Mouse (Mus musculus) hindbrain, embryonic 12.5 days (tissue): ENCODE results near the gene Nt5m. TPM values are rescaled to one million over a fixed set of nuclear protein-coding genes. Genes with fewer than 3 reads are reported as not detected.

ENCODE experiments used
- ATAC-seq: fragments of 200-750 bp; cut with Nextera tagmentation; 2 replicates; pipeline ENCODE4 v1.8.0; 2017; ENCODE audit warnings: moderate TSS enrichment; ENCODE audit not compliant: low FRiP score
- H3K27ac ChIP-seq: fragments of 300-500 bp; sonication (generic); 2 replicates; pipeline ENCODE4 v1.5.1; 2016; ENCODE audit warnings: mild to moderate bottlenecking
- H3K27me3 ChIP-seq: fragments of 300-500 bp; sonication (generic); 2 replicates; pipeline ENCODE4 v1.6.1; 2016; ENCODE audit warnings: mild to moderate bottlenecking
- H3K36me3 ChIP-seq: fragments of 300-500 bp; sonication (generic); 2 replicates; pipeline ENCODE4 v1.6.1; 2016; ENCODE audit warnings: mild to moderate bottlenecking
- H3K4me1 ChIP-seq: fragments of 300-500 bp; sonication (generic); 2 replicates; pipeline ENCODE4 v1.6.1; 2016
- H3K4me2 ChIP-seq: fragments of 300-500 bp; sonication (generic); replicated peaks from 2 replicates; pipeline ENCODE4 v1.6.1; 2016; ENCODE audit warnings: mild to moderate bottlenecking
- H3K4me3 ChIP-seq: fragments of 300-500 bp; sonication (generic); 2 replicates; pipeline ENCODE4 v1.5.1; 2016; ENCODE audit warnings: mild to moderate bottlenecking
- H3K9ac ChIP-seq: fragments of 300-500 bp; sonication (generic); 2 replicates; pipeline ENCODE4 v1.6.1; 2016; ENCODE audit warnings: mild to moderate bottlenecking, moderate library complexity
- H3K9me3 ChIP-seq: fragments of 300-500 bp; sonication (generic); replicated peaks from 2 replicates; pipeline ENCODE4 v1.6.1; 2016; ENCODE audit warnings: mild to moderate bottlenecking
- WGBS: fragments of 180-500 bp; shearing (Covaris S2); methylation state at CpG from one replicate; pipeline ENCODE4 v1.1.7; 2016; 5-methylcytosine and 5-hydroxymethylcytosine counted together
- polyA plus RNA-seq: library from polyadenylated mRNA; unstranded; fragments of >200 nt; fragmentation: Nextera tagmentation; extraction: Ambion mirVana; gene quantifications from 2 replicates; pipeline ENCODE4 v1.2.1, GENCODE M21; 2016

The Nt5m gene
- polyA plus RNA-seq, 1 experiment from 2014 or later = 44.1 TPM

- WGBS = 13% methylated on average over 2 of the region's 2 CpGs
- H3K27ac ChIP-seq = no peak overlapping the region
- H3K27me3 ChIP-seq = no peaks in the 10 kb centered on the region
- peaks cover 7% of the 10 kb centered on the region for H3K4me1 ChIP-seq
- H3K36me3 ChIP-seq = no peaks in the 10 kb centered on the region
- no peak overlapping the region for H3K9ac ChIP-seq
- H3K9me3 ChIP-seq = no peaks in the 10 kb centered on the region
- ATAC-seq = no peak
- H3K4me2 ChIP-seq = peak overlapping the region; percentile 71
- no peak overlapping the region for H3K4me3 ChIP-seq
Observed at GRCm38 (mm10) chr11:59847131-59847530, 7.9 kb downstream of the Nt5m start.

DNA sequence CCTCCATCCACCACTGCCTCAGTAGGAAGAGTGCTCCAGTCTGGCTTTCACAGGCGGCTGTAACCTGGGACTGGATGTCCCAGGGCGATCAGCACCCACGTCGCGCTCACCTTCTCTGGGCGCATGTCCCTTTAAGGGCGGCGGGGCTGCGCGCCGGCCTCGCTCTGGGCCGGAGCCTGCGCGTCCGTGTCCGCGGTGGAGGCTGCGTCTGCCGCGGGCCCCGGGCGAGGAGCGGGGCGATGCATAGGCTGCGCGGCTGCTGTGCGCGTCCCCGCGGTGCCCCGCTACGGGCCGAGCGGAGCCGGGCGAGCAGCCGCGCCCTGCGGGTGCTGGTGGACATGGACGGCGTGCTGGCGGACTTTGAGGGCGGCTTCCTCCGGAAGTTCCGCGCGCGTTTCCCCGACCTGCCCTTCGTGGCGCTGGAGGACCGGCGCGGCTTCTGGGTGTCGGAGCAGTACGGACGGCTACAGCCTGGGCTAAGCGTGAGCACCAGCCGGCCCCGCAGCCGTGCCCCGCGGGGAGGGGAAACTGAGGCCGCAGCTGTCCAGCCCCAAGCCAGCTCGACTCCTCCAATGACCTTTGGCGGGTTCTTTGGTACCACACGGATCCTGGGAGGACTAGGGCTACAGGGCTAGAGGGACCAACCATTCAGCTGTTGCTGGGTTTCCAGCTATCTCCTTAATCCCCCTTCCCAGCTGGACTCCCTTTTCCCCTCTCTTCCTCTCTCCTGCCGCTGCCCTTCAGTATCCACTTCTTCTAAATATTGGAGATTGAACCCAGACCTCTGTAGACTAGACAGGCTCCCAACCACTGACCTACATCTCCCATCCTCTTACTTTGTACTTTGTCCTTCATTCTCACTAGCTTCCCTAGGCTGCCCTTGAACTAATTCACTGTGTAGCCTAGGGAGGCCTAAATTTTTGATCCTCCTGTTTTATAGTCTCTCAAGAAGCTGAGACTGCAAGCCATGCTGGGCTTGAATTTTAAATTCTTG lies 8.9 kb downstream of the Nt5m start:
- Histone ChIP-seq H3K9me3 (no peaks in the 10 kb centered on the region), H3K4me1 (peaks cover 7% of the 10 kb centered on the region), H3K27ac (peak overlapping the region; percentile 93), H3K36me3 (no peaks in the 10 kb centered on the region), H3K4me3 (peak overlapping the region; percentile 81), H3K27me3 (no peaks in the 10 kb centered on the region), H3K4me2 (peak overlapping the region; percentile 71), H3K9ac (peak overlapping the region; percentile 90)
- WGBS = under 1% methylated on average over 64 of the region's 69 CpGs
- peak; percentile 89 for ATAC-seq

- H3K27me3 ChIP-seq = no peaks in the 10 kb centered on the region
- H3K4me2 ChIP-seq = no peak overlapping the region
- 0 out of 2 replicates have a peak, but pooled peaks cover 4% of the 10 kb centered on the region for H3K36me3 ChIP-seq
- H3K9me3 ChIP-seq = no peaks in the 10 kb centered on the region
- 66% methylated on average over 3 of the region's 3 CpGs for WGBS
- no peak overlapping the region for H3K4me3 ChIP-seq
- no peak overlapping the region for H3K9ac ChIP-seq
- ATAC-seq = no peak
- no peak overlapping the region for H3K27ac ChIP-seq
- peaks cover 7% of the 10 kb centered on the region for H3K4me1 ChIP-seq
Observed at GRCm38 (mm10) chr11:59852865-59853264, 13.6 kb downstream of the Nt5m start.

GRCm38 (mm10) chr11:59860467-59860866 lies 21.2 kb downstream of the Nt5m start:
- Histone ChIP-seq H3K4me1 (no peaks in the 10 kb centered on the region), H3K9ac (no peak overlapping the region), H3K27me3 (no peaks in the 10 kb centered on the region), H3K9me3 (no peaks in the 10 kb centered on the region), H3K4me3 (no peak overlapping the region), H3K36me3 (peaks cover 5% of the 10 kb centered on the region), H3K27ac (no peak overlapping the region; the same call in 1 of the 2 replicates), H3K4me2 (no peak overlapping the region)
- no peak for ATAC-seq
- 82% methylated on average over 11 of the region's 11 CpGs for whole genome bisulfite sequencing

DNA sequence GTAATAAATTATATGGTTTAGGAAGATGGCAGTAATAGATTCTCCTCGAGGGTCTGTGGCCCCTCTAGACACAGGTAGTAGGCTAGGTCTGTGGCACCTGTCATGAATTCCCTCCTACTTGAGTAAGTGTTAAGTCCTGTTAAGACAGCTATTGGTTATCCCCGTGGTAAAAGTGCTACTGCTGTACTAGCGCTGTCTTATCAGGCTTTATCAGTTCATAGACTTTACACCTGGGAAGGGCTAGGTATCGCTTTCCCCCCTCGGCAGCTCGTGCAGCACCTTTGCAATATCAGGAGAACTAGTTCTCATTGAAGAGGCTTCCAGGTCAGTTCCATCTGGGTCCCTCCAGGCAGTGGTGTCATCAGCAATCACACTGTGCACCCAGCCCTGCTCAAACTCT lies 25.1 kb downstream of the Nt5m start:
- no peak overlapping the region for H3K9ac ChIP-seq
- no peaks in the 10 kb centered on the region for H3K27me3 ChIP-seq
- H3K4me3 ChIP-seq = no peak overlapping the region
- H3K27ac ChIP-seq = no peak overlapping the region
- H3K4me2 ChIP-seq = no peak overlapping the region
- H3K4me1 ChIP-seq = no peaks in the 10 kb centered on the region
- no peak for ATAC-seq
- WGBS = 87% methylated on average over 6 of the region's 6 CpGs
- H3K36me3 ChIP-seq = peaks cover 3% of the 10 kb centered on the region
- H3K9me3 ChIP-seq = no peaks in the 10 kb centered on the region

- Histone ChIP-seq H3K27ac (no peak overlapping the region), H3K9ac (no peak overlapping the region), H3K4me3 (no peak overlapping the region), H3K4me2 (no peak overlapping the region), H3K9me3 (no peaks in the 10 kb centered on the region), H3K36me3 (peaks cover 23% of the 10 kb centered on the region), H3K27me3 (no peaks in the 10 kb centered on the region), H3K4me1 (no peaks in the 10 kb centered on the region)
- 87% methylated on average over 8 of the region's 8 CpGs for WGBS
- ATAC-seq = no peak
Observed at GRCm38 (mm10) chr11:59872124-59872523, 32.9 kb downstream of the Nt5m start.

GRCm38 (mm10) chr11:59880031-59880430 lies 40.8 kb downstream of the Nt5m start:
- peak; percentile 82 for ATAC-seq
- H3K4me1 ChIP-seq = peaks cover 2% of the 10 kb centered on the region
- no peak overlapping the region for H3K4me2 ChIP-seq
- H3K4me3 ChIP-seq = no peak overlapping the region
- H3K27ac ChIP-seq = no peak overlapping the region
- no peaks in the 10 kb centered on the region for H3K27me3 ChIP-seq
- H3K9ac ChIP-seq = peak overlapping the region; percentile 18; the same call in 1 of the 2 replicates
- H3K9me3 ChIP-seq = no peaks in the 10 kb centered on the region
- peaks cover 19% of the 10 kb centered on the region for H3K36me3 ChIP-seq
- WGBS = 36% methylated on average over 2 of the region's 2 CpGs

- Histone ChIP-seq H3K9ac (no peak overlapping the region), H3K4me3 (no peak overlapping the region), H3K4me2 (no peak overlapping the region), H3K9me3 (no peaks in the 10 kb centered on the region), H3K36me3 (no peaks in the 10 kb centered on the region), H3K4me1 (peaks cover 6% of the 10 kb centered on the region), H3K27me3 (no peaks in the 10 kb centered on the region), H3K27ac (no peak overlapping the region)
- WGBS = 65% methylated on average over 17 of the region's 17 CpGs
- no peak for ATAC-seq
Observed at GRCm38 (mm10) chr11:59885217-59885986, 46.2 kb downstream of the Nt5m start.

GRCm38 (mm10) chr11:59886952-59887351 lies 47.7 kb downstream of the Nt5m start:
- WGBS = 83% methylated on average over 1 of the region's 1 CpGs
- H3K36me3 ChIP-seq = no peaks in the 10 kb centered on the region
- H3K27ac ChIP-seq = no peak overlapping the region
- no peak for ATAC-seq
- no peak overlapping the region for H3K9ac ChIP-seq
- H3K4me2 ChIP-seq = no peak overlapping the region
- H3K4me3 ChIP-seq = no peak overlapping the region
- no peaks in the 10 kb centered on the region for H3K9me3 ChIP-seq
- peaks cover 6% of the 10 kb centered on the region for H3K4me1 ChIP-seq
- no peaks in the 10 kb centered on the region for H3K27me3 ChIP-seq

DNA sequence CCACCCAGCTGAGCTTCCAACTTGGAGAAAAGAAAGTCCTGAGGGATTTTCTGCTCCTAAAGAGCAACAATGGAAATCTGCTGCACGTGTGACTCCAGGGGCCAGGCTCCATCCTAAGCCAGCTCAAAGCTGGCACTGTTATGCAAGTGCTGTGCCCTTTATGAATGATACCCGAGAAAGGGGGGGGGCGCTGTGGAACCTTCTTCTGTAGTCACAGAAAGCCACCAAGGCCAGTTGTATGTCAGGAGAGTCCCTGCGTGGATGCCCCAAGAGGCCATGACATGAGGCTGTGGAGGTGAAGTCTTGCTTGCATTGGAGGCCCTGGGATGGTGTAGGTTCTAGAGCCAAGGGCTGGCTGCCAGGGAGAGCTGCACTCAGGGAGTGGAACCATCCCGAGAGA lies 48.9 kb downstream of the Nt5m start:
- 69% methylated on average over 5 of the region's 5 CpGs for WGBS
- H3K27ac ChIP-seq = no peak overlapping the region

DNA sequence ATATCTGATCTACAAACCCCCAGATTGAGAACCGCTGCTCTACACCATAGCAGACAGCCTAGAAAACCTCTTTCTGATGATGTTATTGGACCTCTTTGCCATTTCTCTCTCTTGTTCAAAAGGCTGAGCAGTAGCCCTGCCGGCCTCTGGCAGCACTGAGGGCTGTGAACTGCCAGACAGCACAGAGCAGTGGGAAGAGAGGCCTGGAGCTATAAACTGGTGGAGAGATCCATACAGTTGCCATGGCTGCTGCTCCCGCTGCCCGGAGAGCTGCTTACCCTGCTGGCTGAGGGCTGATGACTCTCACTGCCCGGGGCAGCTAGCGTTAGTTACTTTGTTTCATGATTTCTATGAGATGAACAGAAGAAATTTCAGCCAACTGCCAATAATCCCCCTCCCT lies 52.6 kb downstream of the Nt5m start:
- H3K27me3 ChIP-seq = no peaks in the 10 kb centered on the region
- no peak overlapping the region for H3K27ac ChIP-seq
- no peak overlapping the region for H3K4me2 ChIP-seq
- H3K4me3 ChIP-seq = no peak overlapping the region
- no peak overlapping the region for H3K9ac ChIP-seq
- WGBS = 67% methylated on average over 6 of the region's 6 CpGs
- no peaks in the 10 kb centered on the region for H3K9me3 ChIP-seq
- no peaks in the 10 kb centered on the region for H3K36me3 ChIP-seq
- ATAC-seq = no peak
- H3K4me1 ChIP-seq = no peaks in the 10 kb centered on the region

More for the DNA sequence above, 48.9 kb downstream of the Nt5m start:
- no peaks in the 10 kb centered on the region for H3K9me3 ChIP-seq
- H3K9ac ChIP-seq = no peak overlapping the region
- no peak overlapping the region for H3K4me3 ChIP-seq
- H3K27me3 ChIP-seq = no peaks in the 10 kb centered on the region
- no peak for ATAC-seq
- H3K4me2 ChIP-seq = no peak overlapping the region
- no peaks in the 10 kb centered on the region for H3K36me3 ChIP-seq
- H3K4me1 ChIP-seq = peaks cover 6% of the 10 kb centered on the region

DNA sequence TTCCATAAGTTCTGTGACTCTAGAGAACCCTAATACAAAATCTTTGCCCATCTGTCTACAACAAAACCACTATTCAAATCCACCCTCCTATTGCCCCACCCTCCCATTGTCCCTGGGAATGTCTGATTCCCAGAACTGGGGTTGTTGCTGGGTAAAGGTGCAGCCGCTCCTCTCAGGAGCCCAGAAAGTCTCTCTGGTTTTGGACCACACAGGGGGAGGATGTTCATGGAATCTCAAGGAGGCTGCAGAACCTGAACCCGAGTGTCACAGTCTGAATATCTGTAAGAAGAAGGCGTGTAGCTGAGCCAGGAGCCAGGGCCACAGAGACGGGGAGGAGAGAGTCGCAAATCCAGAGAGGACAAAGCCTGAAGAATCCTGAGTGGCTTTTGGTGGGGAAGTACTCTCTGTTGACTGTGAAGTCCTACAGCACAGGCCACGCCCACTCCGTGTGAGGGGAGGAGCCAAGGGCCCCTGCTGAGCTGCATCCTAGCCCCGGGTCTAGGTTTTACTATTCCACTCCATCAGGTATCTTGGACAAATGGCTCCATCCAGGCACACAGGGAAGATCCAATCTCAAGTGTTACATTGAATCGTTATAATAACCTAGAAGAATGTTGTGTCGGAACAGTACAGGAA lies 54.0 kb downstream of the Nt5m start:
- 69% methylated on average over 10 of the region's 10 CpGs for WGBS
- no peak overlapping the region for H3K4me3 ChIP-seq

More for the DNA sequence above, 54.0 kb downstream of the Nt5m start:
- Histone ChIP-seq H3K27ac (no peak overlapping the region), H3K4me1 (peaks cover 4% of the 10 kb centered on the region; the same call in 1 of the 2 replicates), H3K27me3 (no peaks in the 10 kb centered on the region), H3K36me3 (no peaks in the 10 kb centered on the region), H3K9ac (no peak overlapping the region), H3K4me2 (no peak overlapping the region), H3K9me3 (no peaks in the 10 kb centered on the region)
- ATAC-seq = no peak
